Mouse (Mus musculus): ENCODE measurements at regions not wholly inside any gene's neighbourhood (a gene's known extent, or its start where the extent isn't known, plus 50 kb on each side); places are given as distances from the start of the nearest gene placed in this dataset.

DNA sequence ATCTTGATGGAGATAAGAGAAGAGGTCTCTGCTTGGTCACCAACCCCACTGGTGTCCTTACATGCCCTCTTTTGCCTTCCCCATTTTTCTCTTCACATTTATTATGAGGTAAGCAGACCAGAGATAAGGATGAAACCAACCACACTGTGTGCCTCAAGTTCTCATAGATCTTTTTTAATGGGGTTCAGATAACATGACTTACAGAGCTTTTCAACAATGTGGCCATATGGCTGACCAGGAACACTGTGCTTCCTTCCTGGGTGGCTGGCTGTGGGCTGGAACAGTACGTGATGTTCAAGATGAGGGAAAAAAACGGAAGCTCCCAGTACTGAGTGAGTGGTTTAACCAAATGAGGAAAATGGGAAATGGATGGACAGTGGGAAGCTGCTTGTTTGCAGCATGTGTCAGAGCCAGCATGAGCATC, 319.0 kb upstream of the Npvf start:
- no peak for TF ChIP-seq CTCF (IDR thresholded peaks at IDR 0.05; ENCODE audit: low read depth, low read length)
- TF ChIP-seq POLR2A (IDR thresholded peaks at IDR 0.05; ENCODE audit: borderline replicate concordance, low read depth, low read length), result no peak

All from bone marrow macrophage, adult 2 months (primary cell).